Mouse (Mus musculus) liver, embryonic 12.5 days (tissue): ENCODE measurements around the gene BC049352. TPM values are rescaled to one million over a fixed set of nuclear protein-coding genes. Genes with fewer than 3 reads are reported as not detected.

Source experiments
- ATAC-seq: fragments of 200-750 bp; cut with Nextera tagmentation; 2 replicates; pipeline ENCODE4 v1.8.0; 2017; ENCODE audit warnings: moderate number of reproducible peaks, mild to moderate bottlenecking, moderate library complexity
- H3K27ac ChIP-seq: fragments of 300-500 bp; sonication (generic); 2 replicates; pipeline ENCODE4 v1.5.1; 2016; ENCODE audit warnings: mild to moderate bottlenecking
- H3K27me3 ChIP-seq: fragments of 300-500 bp; sonication (generic); replicated peaks from 2 replicates; pipeline ENCODE4 v1.6.1; 2016; ENCODE audit warnings: mild to moderate bottlenecking, moderate library complexity
- H3K36me3 ChIP-seq: fragments of 300-500 bp; sonication (generic); 2 replicates; pipeline ENCODE4 v1.6.1; 2016; ENCODE audit warnings: mild to moderate bottlenecking, moderate library complexity
- H3K4me1 ChIP-seq: fragments of 300-500 bp; sonication (generic); 2 replicates; pipeline ENCODE4 v1.6.1; 2016
- H3K4me2 ChIP-seq: fragments of 300-500 bp; sonication (generic); 2 replicates; pipeline ENCODE4 v1.6.1; 2016; ENCODE audit warnings: mild to moderate bottlenecking, moderate library complexity
- H3K4me3 ChIP-seq: fragments of 300-500 bp; sonication (generic); 2 replicates; pipeline ENCODE4 v1.5.1; 2016; ENCODE audit warnings: mild to moderate bottlenecking, moderate library complexity
- H3K9ac ChIP-seq: fragments of 300-500 bp; sonication (generic); 2 replicates; pipeline ENCODE4 v1.6.1; 2016; ENCODE audit warnings: mild to moderate bottlenecking, moderate library complexity
- H3K9me3 ChIP-seq: fragments of 300-500 bp; sonication (generic); replicated peaks from 2 replicates; pipeline ENCODE4 v1.6.1; 2016; ENCODE audit warnings: mild to moderate bottlenecking, moderate library complexity
- WGBS: fragments of 180-500 bp; shearing (Covaris S2); methylation state at CpG from one replicate; pipeline ENCODE4 v1.1.7; 2016; ENCODE audit not compliant: insufficient replicate concordance; 5-methylcytosine and 5-hydroxymethylcytosine counted together
- microRNA-seq: library from miRNA; unstranded; fragments of <30 nt; microRNA quantifications from one replicate; pipeline ENCODE4, GENCODE M21; 2017
- polyA plus RNA-seq: library from polyadenylated mRNA; unstranded; fragments of >200 nt; fragmentation: Nextera tagmentation; extraction: Ambion mirVana; gene quantifications from 2 replicates; pipeline ENCODE4 v1.2.1, GENCODE M21; 2016

The BC049352 gene
- polyA plus RNA-seq, 1 experiment from 2014 or later, result 0.10 TPM

- Histone ChIP-seq H3K4me2 (no peak overlapping the region), H3K9ac (no peak overlapping the region), H3K9me3 (no peaks in the 10 kb centered on the region), H3K27ac (no peak overlapping the region), H3K4me1 (no peaks in the 10 kb centered on the region), H3K4me3 (no peak overlapping the region), H3K36me3 (no peaks in the 10 kb centered on the region), H3K27me3 (no peaks in the 10 kb centered on the region)
- ATAC-seq, result no peak
- 27% methylated on average over 3 of the region's 3 CpGs for WGBS
These were observed 99.1 kb downstream of the BC049352 start for GRCm38 (mm10) chr9:45280891-45281290.

GRCm38 (mm10) chr9:45282466-45282865 is 100.7 kb downstream of the BC049352 start:
- H3K4me2 ChIP-seq, result no peak overlapping the region
- no peaks in the 10 kb centered on the region for H3K9me3 ChIP-seq
- H3K27ac ChIP-seq, result no peak overlapping the region
- H3K4me1 ChIP-seq, result no peaks in the 10 kb centered on the region
- no peaks in the 10 kb centered on the region for H3K27me3 ChIP-seq
- H3K4me3 ChIP-seq, result no peak overlapping the region
- WGBS, result 51% methylated on average over 5 of the region's 5 CpGs
- ATAC-seq, result no peak
- no peaks in the 10 kb centered on the region for H3K36me3 ChIP-seq
- no peak overlapping the region for H3K9ac ChIP-seq

GRCm38 (mm10) chr9:45291481-45292168 is 109.8 kb downstream of the BC049352 start:
- ATAC-seq, result no peak
- Histone ChIP-seq H3K27me3 (no peaks in the 10 kb centered on the region), H3K9me3 (no peaks in the 10 kb centered on the region), H3K9ac (no peak overlapping the region), H3K36me3 (no peaks in the 10 kb centered on the region), H3K4me1 (peaks cover 5% of the 10 kb centered on the region; the same call in 1 of the 2 replicates), H3K4me2 (no peak overlapping the region), H3K27ac (no peak overlapping the region), H3K4me3 (no peak overlapping the region)
- WGBS, result 65% methylated on average over 11 of the region's 11 CpGs

- no peak overlapping the region for H3K27ac ChIP-seq
- no peaks in the 10 kb centered on the region for H3K27me3 ChIP-seq
- no peaks in the 10 kb centered on the region for H3K9me3 ChIP-seq
- no peak overlapping the region for H3K4me2 ChIP-seq
- no peaks in the 10 kb centered on the region for H3K36me3 ChIP-seq
- no peak overlapping the region for H3K9ac ChIP-seq
- H3K4me1 ChIP-seq, result peaks cover 7% of the 10 kb centered on the region; the same call in 1 of the 2 replicates
- no peak overlapping the region for H3K4me3 ChIP-seq
- WGBS, result 32% methylated on average over 10 of the region's 10 CpGs
- no peak for ATAC-seq
These were observed 112.6 kb downstream of the BC049352 start for GRCm38 (mm10) chr9:45294210-45295011.

GRCm38 (mm10) chr9:45299231-45300006 is 117.6 kb downstream of the BC049352 start:
- Histone ChIP-seq H3K27me3 (no peaks in the 10 kb centered on the region), H3K4me3 (no peak overlapping the region), H3K36me3 (no peaks in the 10 kb centered on the region), H3K4me1 (peaks cover 15% of the 10 kb centered on the region), H3K4me2 (no peak overlapping the region), H3K9ac (no peak overlapping the region), H3K27ac (no peak overlapping the region), H3K9me3 (no peaks in the 10 kb centered on the region)
- WGBS, result 66% methylated on average over 11 of the region's 11 CpGs
- ATAC-seq, result no peak

Small RNA genes lying within 50 kb of the gene (microRNA-seq; reads per million reads assigned to microRNA genes)
- not detected for gene Mir7086

Other genes with a start within 250 kb of the BC049352 start
- 14.8 and 15.1 TPM in 2 replicates for gene Ube4a, start 216.4 kb upstream of the BC049352 start, polyA plus RNA-seq
- not detected in 2 replicates for gene Cd3g, start 201.6 kb upstream of the BC049352 start, polyA plus RNA-seq
- not detected in 2 replicates for gene Cd3d, start 200.2 kb upstream of the BC049352 start, polyA plus RNA-seq
- not detected in 2 replicates for gene Cd3e, start 172.4 kb upstream of the BC049352 start, polyA plus RNA-seq
- 3.9 and 4.9 TPM in 2 replicates for gene Mpzl2, start 142.2 kb upstream of the BC049352 start, polyA plus RNA-seq
- 0.63 and 1.1 TPM in 2 replicates for gene Mpzl3, start 126.8 kb upstream of the BC049352 start, polyA plus RNA-seq
- gene Jaml, start 102.8 kb upstream of the BC049352 start, polyA plus RNA-seq, result 0.12 TPM in 1 of 2 replicates, not detected in the other
- 0.70 and 0.90 TPM in 2 replicates for gene Scn2b, start 64.2 kb upstream of the BC049352 start, polyA plus RNA-seq
- gene Scn4b, start 43.6 kb upstream of the BC049352 start, polyA plus RNA-seq, result 0.25 and 0.33 TPM in 2 replicates
- gene Tmprss4, start 22.1 kb downstream of the BC049352 start, polyA plus RNA-seq, result not detected in 2 replicates
- 2.9 and 3.1 TPM in 2 replicates for gene Il10ra, start 87.1 kb downstream of the BC049352 start, polyA plus RNA-seq
- gene Tmprss13, start 137.1 kb downstream of the BC049352 start, polyA plus RNA-seq, result not detected in 2 replicates
- 5.0 and 5.2 TPM in 2 replicates for gene Fxyd6, start 188.2 kb downstream of the BC049352 start, polyA plus RNA-seq
- gene Fxyd2, start 217.7 kb downstream of the BC049352 start, polyA plus RNA-seq, result 1.2 and 1.5 TPM in 2 replicates
- not detected in 2 replicates for gene Dscaml1, start 244.6 kb downstream of the BC049352 start, polyA plus RNA-seq